Mouse (Mus musculus): ENCODE measurements around the gene Sppl2c.
"Not testable (repeated sequence)": the region's sequence is repeated elsewhere in the genome, so short reads cannot be mapped to it uniquely, and the experiment has no call there.

Gene Sppl2c

GRCm38 (mm10) chr11:104195791-104196190 is 9.7 kb downstream of the Sppl2c start:
- DNase-seq (ENCODE audit: low spot score in 2 of 2) = peak; percentile 72 to 96

GRCm38 (mm10) chr11:104197861-104198260 is 11.7 kb downstream of the Sppl2c start:
- no peak for DNase-seq (ENCODE audit: low spot score in 2 of 2)

DNA sequence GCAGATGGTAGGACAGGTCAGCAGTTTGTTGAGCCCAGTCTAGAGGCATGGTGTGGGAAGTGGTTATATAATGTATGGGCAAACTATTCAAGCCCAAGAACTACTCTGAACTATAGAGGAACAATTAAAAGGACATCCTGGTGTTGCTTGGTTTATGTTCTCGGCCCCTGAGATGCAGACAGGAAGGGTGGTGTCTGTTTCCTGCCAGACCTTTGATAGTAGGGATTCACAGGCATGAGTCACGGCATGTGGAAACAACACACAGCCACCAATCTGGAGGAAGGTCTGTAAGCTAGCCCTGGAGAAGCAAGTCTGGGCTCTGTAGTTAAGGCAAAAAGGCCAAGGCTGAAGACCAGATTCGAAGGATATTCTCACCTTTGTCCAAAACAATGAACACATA is 17.1 kb downstream of the Sppl2c start:
- no peak for DNase-seq (ENCODE audit: low spot score in 2 of 2)

- no peak for DNase-seq (ENCODE audit: low spot score in 2 of 2)
Measured at GRCm38 (mm10) chr11:104206573-104206972, 20.4 kb downstream of the Sppl2c start.

GRCm38 (mm10) chr11:104209041-104209440 is 22.9 kb downstream of the Sppl2c start:
- DNase-seq (ENCODE audit: low spot score in 2 of 2) = no peak

DNA sequence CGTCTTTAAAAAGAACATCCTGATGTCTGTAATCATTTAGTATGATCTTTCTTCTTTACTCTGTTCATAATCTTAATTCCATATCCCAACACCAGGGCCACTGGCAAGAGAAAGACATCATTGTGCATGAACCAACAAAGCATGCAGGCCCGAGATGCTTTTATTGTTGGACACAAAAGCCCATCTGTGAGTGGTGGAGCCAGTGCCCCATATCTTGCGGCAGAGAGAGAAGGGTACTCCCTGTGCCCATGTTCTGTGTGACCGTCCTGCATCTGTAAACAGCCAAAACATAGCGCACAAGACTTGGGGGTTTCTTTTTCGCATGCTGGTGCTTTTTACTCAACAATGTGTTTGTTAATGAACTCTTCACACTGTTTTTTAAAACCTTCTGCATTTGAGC is 25.1 kb downstream of the Sppl2c start:
- DNase-seq (ENCODE audit: low spot score in 2 of 2) = no peak

DNA sequence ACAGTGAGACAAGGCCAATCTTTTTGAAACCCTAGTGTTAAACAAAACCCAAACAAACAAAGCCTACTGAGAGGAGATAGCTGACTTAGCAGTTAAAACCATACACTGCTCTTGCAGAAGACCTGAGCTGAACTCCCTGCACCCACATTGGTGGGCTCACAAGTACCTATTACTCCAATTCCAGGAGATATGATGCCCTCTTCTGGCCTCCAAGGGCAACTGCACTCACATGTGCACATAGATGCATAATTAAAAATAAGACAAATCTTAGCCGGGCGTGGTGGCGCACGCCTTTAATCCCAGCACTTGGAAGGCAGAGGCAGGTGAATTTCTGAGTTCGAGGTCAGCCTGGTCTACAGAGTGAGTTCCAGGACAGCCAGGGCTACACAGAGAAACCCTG is 28.0 kb downstream of the Sppl2c start:
- DNase-seq (ENCODE audit: low spot score in 2 of 2) = not testable (repeated sequence)

GRCm38 (mm10) chr11:104218075-104218474 is 31.9 kb downstream of the Sppl2c start:
- DNase-seq (ENCODE audit: low spot score in 2 of 2) = no peak

GRCm38 (mm10) chr11:104220291-104220690 is 34.2 kb downstream of the Sppl2c start:
- peak in 1 of 2 experiments; percentile 43 for DNase-seq (ENCODE audit: low spot score in 2 of 2)

DNA sequence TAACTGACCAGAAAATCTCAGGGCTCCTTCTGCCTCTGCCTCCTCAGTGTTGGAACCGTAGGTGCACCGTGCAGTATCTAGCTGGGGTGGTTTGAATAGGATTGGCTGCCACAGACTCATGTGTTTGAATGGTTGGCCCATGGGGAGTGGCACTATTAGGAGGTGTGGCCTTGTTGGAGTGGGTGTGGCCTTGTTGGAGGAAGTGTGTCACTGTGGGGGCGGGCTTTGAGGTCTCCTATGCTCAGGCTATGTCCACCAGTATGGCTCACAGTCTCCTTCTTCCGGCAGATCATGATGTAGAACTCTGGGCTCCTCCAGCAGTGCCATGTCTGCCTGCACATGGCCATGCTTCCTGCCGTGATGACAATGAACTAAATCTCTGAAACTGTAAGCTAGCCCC is 35.6 kb downstream of the Sppl2c start:
- DNase-seq (ENCODE audit: low spot score in 2 of 2) = no peak

DNA sequence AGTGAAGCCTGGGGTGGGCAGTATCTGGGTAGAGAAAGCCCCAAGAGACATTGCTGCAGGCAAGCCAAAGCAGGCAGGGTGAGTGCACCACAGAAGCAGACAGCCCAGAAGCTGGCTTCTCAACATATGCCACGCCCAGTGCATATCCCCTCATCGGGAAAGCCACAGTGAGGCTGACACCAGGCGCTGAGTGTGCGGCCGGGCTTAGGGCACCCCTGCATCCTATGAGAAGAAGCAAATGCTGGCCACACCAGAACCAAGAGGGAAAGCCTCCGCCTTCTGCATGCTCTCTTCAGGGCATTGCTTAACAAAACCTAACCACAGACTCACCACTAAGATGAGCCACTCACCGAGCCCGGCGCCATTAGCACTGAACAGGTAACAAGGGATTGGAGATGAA is 37.2 kb downstream of the Sppl2c start:
- DNase-seq (ENCODE audit: low spot score in 2 of 2) = no peak

DNA sequence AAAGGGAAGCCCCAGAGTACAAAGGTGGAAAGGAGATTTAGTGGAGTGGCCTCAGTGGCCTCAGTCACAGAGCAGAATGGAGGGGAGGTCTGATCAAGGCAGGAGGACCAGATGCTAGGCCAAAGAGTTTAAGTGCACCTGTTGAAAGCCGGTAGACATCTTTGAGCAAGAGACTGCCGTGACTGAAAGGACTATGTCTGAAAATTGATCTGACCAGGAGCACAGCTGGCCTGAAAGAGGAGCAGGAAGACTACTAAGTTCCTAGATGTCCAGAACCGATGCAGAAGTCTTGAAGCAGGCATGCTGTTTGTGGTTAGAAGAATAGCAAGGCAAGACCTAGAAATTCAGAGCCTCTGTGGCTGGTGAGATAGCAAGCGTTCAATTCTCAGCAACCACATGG is 43.3 kb downstream of the Sppl2c start:
- DNase-seq (ENCODE audit: low spot score in 2 of 2) = no peak

- no peak for DNase-seq (ENCODE audit: low spot score in 2 of 2)
Measured at GRCm38 (mm10) chr11:104230066-104230778, 44.1 kb downstream of the Sppl2c start.

DNA sequence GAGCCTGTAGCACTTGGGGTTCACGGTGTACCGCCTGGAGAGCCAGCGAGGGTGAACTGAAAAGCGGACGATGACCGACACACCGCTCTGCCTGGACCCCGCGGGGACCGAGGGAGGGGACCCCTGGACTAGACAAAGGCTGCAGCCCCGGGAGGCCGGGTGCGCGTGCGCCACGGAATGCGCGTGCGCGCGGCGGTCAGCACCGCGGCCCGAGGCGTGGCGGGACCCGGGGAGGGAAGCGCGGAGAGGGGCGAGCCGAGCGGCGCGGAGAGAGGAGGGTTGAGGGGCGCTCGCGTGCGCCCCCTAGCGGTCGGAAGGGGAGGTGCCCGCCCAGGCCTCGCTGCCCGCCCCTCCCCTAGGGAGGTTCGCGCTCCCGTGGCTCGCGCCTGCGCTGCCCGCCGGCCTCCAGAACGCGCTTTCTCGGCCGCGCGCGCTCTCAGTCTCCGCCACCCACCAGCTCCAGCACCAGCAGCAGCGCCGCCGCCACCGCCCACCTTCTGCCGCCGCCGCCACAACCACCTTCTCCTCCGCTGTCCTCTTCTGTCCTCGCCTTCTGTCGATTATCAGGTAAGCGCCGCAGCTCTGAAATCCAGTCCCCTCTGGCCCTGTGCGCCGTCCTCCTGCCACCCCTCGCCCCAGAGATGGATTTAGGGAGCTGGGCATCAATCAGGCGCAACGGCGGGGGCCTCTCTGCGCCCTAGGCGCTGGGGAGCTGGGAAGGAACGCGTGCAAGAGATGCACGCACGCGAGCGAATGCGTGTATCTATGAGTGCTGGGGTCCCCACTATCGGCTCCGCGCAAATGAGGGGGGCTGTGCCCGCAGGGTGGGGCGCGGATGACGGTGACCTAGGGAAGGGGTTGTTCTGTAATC is 45.1 kb downstream of the Sppl2c start, which contains the start of gene Mapt:
Mapt (plus strand) TSS at position 350 of the 871 bp plus-strand sequence.
- DNase-seq (ENCODE audit: low spot score in 2 of 2) = peak; percentile 81 to 93

DNA sequence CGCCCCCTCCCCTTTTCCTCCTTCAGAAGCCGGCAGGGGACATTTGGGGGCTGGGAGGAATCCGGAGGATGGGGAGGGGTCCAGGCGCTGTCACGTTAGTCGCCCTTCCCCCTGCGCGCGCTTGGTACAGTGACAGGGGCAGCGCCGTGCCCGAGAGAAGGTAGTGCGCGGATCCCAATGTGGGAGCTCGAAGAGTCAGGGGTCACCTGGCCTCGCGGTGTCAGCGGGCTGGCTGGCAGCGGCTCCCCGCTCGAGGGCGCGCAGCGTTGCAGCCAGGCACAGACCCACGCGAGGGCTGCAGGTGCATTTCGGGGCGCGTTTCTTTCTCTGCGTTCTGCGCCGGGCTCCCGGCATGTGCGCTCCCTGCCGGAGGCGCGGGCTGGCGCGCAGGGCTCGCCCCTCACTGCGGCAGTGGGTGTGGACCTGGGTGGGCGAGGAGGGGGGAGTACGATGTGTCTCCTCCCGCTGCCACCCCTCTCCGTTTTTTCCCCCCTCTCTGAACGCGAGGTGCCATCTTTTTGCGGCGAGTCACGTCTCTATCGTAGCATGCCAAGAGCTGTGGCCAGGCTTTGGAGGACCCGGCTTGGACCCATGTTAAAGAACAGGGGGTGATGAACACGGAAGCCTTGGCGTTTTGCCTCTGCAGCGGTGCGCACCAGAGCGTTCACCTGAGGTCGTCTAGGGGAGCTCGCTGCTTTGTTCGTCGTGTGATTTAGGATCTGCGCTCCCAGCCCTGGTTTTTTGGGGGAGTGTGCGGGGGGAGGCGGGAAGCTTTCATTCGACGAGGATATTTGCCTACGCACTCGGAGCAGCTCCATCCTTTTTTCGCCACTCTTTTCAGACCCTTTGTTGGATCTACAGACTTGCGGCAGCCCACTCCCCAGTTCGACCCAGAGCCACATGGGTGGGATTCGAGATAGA is 46.3 kb downstream of the Sppl2c start:
- DNase-seq (ENCODE audit: low spot score in 2 of 2) = peak in 1 of 2 experiments; percentile 69

DNA sequence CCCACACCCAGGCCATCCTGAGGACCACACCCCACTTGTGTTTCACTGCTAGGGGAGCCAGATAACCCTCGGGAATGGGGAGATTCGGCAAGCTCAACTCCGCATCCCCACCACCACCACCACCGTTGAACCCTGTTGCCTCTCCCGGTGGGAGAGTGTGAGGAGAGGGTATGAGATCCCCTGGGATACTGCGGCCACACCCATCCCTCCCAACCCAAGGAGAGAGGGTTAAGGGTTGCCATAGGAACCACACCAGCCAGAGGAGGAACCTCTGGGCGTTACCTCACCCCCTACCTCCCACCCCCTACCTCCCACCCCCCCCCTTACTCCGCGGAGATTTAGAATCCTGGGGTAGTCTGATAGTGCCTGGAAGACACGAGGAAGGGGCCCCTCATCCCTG is 47.0 kb downstream of the Sppl2c start:
- DNase-seq (ENCODE audit: low spot score in 2 of 2) = no peak

DNA sequence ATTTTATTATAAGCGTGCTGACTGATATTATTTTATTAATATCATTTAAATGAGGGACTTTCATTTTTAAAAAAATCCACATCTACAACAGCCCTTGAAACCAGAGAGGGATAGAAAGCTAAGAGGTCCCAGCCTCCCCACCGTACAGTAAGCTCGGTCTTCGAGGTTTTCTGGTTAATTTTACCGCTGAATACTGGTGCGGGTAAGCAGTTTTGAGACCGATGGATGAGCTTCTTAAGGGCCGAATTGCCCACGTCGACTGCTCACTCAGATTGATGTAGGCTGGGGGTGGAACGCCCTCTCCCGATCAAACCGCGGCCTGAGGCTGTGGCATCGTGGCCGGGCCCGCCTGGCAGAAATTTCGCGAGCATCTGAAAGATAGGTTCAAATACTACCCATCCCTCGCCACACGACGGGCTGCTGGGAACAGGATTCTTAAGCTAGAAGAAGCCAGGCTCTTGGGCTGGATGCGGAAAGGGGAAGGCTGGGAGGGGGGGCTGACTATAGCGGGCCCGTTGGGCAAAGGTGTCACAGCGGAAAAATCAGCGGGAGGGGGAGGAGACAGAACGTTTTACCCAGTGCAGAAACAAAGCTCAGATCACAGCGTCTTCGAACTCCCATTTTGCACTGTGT is 47.6 kb downstream of the Sppl2c start:
- no peak for DNase-seq (ENCODE audit: low spot score in 2 of 2)

- DNase-seq (ENCODE audit: low spot score in 2 of 2) = no peak
Measured at GRCm38 (mm10) chr11:104234680-104235079, 48.6 kb downstream of the Sppl2c start.

DNA sequence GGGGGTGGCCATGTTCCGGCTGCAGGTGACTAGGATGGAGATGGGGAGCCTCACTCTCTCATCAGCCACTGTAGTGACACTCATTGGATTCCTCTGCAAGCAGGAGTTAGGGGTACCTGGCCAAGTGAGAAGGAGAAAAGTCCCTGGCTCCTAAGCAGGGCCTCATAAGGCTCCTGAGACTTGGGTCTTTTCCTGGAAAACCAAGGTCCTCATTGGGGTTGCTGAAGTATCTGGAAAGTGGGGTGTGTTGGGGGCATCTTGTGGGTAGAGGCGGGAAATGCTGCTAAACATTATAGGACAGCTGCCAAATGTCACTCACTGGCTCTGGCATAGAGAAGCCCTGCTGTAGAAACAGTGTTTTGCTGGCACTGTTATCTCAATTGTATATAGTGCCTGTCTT is 49.8 kb downstream of the Sppl2c start:
- no peak for DNase-seq (ENCODE audit: low spot score in 2 of 2)

- peak in 1 of 2 experiments; percentile 71 for DNase-seq (ENCODE audit: low spot score in 2 of 2)
Measured at GRCm38 (mm10) chr11:104237226-104237625, 51.1 kb downstream of the Sppl2c start.

All from left cerebral cortex, adult 9 months (tissue).